Mouse (Mus musculus): ENCODE data around the gene Cyp4f16.
"Not testable (repeated sequence)": the region's sequence is repeated elsewhere in the genome, so short reads cannot be mapped to it uniquely, and the experiment has no call there.

The Cyp4f16 gene

GRCm38 (mm10) chr17:32550900-32551770 is 14.8 kb downstream of the Cyp4f16 start:
- peak; percentile 32 to 62 for DNase-seq

GRCm38 (mm10) chr17:32553016-32553415 is 16.7 kb downstream of the Cyp4f16 start:
- not testable (repeated sequence) for DNase-seq

DNA sequence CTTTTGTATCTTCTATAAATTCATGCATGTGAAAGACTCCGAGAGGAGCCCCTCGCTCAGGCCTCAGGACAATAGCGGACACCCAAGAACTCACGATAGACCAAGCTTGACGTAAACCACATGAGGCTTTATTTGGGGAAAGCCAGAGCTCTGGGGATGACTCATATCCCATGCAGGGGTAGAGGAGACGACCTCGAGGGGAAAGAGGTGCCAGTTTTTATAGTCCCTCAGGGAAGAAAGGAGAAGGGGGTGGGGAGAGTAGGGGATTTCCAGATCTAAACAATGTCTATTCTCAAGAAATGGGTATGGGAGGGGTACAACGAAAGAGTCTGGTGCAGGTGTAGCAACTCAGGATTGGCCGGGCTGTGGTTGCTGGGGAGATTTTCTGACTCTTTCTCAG is 18.0 kb downstream of the Cyp4f16 start:
- not testable (repeated sequence) for DNase-seq

DNA sequence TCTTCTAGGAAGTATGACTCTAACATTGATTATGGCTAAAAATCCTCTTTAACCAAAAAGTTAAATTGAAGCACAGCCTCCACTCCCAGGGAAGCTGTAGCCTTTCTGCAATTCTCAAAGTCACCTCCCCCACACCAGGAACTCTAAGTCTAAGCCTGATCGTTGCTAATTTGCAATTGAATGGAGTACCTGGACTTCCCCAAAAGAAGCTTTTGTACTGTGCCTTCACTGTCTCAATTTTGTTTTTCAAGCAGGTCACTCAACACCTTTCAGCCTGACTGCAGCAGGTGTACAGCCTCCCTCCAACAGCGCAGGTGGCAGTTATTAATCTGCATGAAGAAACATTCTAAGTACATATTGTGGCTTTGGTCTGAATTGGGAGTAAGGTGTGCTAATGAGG is 26.9 kb downstream of the Cyp4f16 start:
- DNase-seq, result not testable (repeated sequence)

- not testable (repeated sequence) for DNase-seq
Measured at GRCm38 (mm10) chr17:32573286-32573685, 36.9 kb downstream of the Cyp4f16 start.

DNA sequence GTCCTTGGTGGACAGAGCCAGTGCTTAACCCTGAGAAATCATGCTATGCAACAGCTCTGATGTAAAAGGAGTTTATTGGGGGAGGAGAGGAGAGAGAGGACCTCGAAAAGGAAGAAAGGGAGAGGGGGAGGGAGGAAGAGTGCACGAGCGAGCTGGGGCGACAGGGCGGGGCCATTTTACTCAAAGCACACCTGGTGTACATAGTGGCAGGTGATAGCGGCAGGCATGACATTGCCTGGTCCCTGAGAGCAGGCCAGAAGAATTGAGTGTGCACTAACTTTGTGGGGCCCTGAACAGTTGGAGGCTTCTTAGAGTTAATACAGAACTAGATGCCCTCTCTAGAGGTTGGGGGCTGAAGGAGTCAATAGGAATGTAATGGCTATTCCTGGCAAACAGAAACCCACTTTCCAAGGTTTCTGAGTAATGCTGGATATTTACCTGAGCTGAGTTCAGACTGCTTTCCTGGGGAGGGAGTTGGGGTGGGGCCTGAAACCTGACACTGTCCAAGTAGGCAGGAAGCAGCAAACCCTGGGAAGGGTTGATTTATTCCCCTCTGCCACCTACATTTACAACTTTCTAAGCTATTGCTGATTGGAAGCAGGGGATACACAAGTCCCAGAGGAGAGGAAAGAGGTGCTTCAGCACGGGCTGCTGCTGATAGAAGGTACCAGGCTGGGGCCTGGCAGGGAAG is 41.3 kb downstream of the Cyp4f16 start:
- no peak for DNase-seq

DNA sequence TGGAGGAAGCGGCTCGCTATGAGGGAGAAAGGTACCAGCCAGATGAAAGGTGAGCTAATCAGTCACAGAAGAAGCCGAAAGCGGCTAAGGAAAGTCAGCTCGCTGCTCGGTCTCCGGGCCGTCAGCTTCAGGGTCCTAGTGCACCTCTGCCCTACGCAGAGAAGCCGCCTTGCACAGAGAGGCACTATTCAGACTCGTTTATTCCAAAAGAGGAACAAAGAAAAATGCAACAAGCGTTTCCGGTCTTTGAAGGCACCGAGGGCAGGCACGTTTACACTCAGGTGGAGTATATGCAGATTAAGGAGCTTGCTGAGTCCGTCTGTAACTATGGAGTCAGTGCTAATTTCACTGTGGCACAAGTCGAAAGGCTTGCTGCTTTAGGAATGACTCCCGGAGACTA is 60.1 kb downstream of the Cyp4f16 start:
- no peak for DNase-seq
